Mouse (Mus musculus): Measurements from ENCODE around the gene Izumo4. TPM values are rescaled to one million over a fixed set of nuclear protein-coding genes. Genes with fewer than 3 reads are reported as not detected.

Gene Izumo4
- total RNA-seq (2021): 1 to 10 TPM; 2.6 to 3.0 TPM
- long read RNA-seq, experiment 1: 0 reads
- long read RNA-seq, experiment 2, partial matches to known transcripts: 0 of 2 reads
- long read RNA-seq, experiment 2, other reads (novel, unspliced or antisense): 2 of 2 reads

GRCm38 (mm10) chr10:80701721-80702535 lies at the start of gene Izumo4, which contains the start of gene Mob3a:
Gene Izumo4 (plus strand): TSS chr10:80702184.
Gene Mob3a (minus strand): TSS chr10:80701977.
- TF ChIP-seq CTCF (IDR thresholded peaks at IDR 0.05): no peak

GRCm38 (mm10) chr10:80653156-80653720 lies 48.7 kb upstream of the Izumo4 start:
- H3K4me3 ChIP-seq: no peak overlapping the region
- no peak for TF ChIP-seq CTCF (IDR thresholded peaks at IDR 0.05)
- intact Hi-C loops (cut with DNase I): no loop called here
- peak overlapping the region; percentile 64 for H3K27ac ChIP-seq
- no peak for DNase-seq

More at GRCm38 (mm10) chr10:80701721-80702535, at the start of gene Izumo4, which contains the start of gene Mob3a:
- H3K27ac ChIP-seq: peak within 1 kb of the TSS; percentile 94
- peak within 1 kb of the TSS; percentile 85 for H3K4me3 ChIP-seq
- DNase-seq: peak; percentile 100
- intact Hi-C loops (cut with DNase I): loop anchor here (2.0 to 10.0 kb wide), 2 partner anchors 21 to 297 kb away; partner anchors contain the start of gene Uqcr11

- intact Hi-C loops (cut with DNase I): loop anchor here (2.0 kb wide), 1 partner anchor 26 kb away; no protein-coding TSS in a partner anchor
- Histone ChIP-seq H3K4me3 (peak overlapping the region; percentile 29), H3K27ac (peak overlapping the region; percentile 20; the same call in 1 of the 2 replicates)
- DNase-seq: no peak
- TF ChIP-seq CTCF (IDR thresholded peaks at IDR 0.05): no peak
Observed at GRCm38 (mm10) chr10:80654866-80655265, 47.1 kb upstream of the Izumo4 start.

GRCm38 (mm10) chr10:80655406-80656129 lies 46.4 kb upstream of the Izumo4 start:
- Histone ChIP-seq H3K27ac (peak overlapping the region; percentile 91), H3K4me3 (peak overlapping the region; percentile 93)
- intact Hi-C loops (cut with DNase I): loop anchor here (2.0 kb wide), 1 partner anchor 27 kb away; no protein-coding TSS in a partner anchor
- DNase-seq: no peak
- TF ChIP-seq CTCF (IDR thresholded peaks at IDR 0.05): no peak

- Histone ChIP-seq H3K27ac (peak overlapping the region; percentile 91), H3K4me3 (peak overlapping the region; percentile 93)
- intact Hi-C loops (cut with DNase I): no loop called here
Observed at GRCm38 (mm10) chr10:80656130-80656862, 45.7 kb upstream of the Izumo4 start.

GRCm38 (mm10) chr10:80656863-80657623 lies 44.9 kb upstream of the Izumo4 start, which contains the start of gene Btbd2:
Gene Btbd2 (minus strand): TSS chr10:80657071.
- peak within 1 kb of the TSS; percentile 91 for H3K27ac ChIP-seq
- intact Hi-C loops (cut with DNase I): no loop called here
- DNase-seq: no peak
- TF ChIP-seq CTCF (IDR thresholded peaks at IDR 0.05): no peak
- H3K4me3 ChIP-seq: peak within 1 kb of the TSS; percentile 93

More at GRCm38 (mm10) chr10:80656130-80656862, 45.7 kb upstream of the Izumo4 start:
- no peak for TF ChIP-seq CTCF (IDR thresholded peaks at IDR 0.05)
- peak; percentile 98 for DNase-seq

GRCm38 (mm10) chr10:80658194-80658840 lies 43.7 kb upstream of the Izumo4 start:
- Histone ChIP-seq H3K27ac (peak overlapping the region; percentile 83), H3K4me3 (no peak overlapping the region)
- DNase-seq: no peak
- no peak for TF ChIP-seq CTCF (IDR thresholded peaks at IDR 0.05)
- intact Hi-C loops (cut with DNase I): no loop called here

GRCm38 (mm10) chr10:80658841-80659202 lies 43.2 kb upstream of the Izumo4 start:
- peak overlapping the region; percentile 68 for H3K4me3 ChIP-seq
- peak overlapping the region; percentile 83 for H3K27ac ChIP-seq
- intact Hi-C loops (cut with DNase I): loop anchor here (1.0 kb wide), 1 partner anchor 25 kb away; no protein-coding TSS in a partner anchor
- TF ChIP-seq CTCF (IDR thresholded peaks at IDR 0.05): no peak
- no peak for DNase-seq

- peak overlapping the region; percentile 68 for H3K4me3 ChIP-seq
- DNase-seq: peak; percentile 79
- intact Hi-C loops (cut with DNase I): loop anchor here (1.0 kb wide), 1 partner anchor 25 kb away; no protein-coding TSS in a partner anchor
- peak overlapping the region; percentile 83 for H3K27ac ChIP-seq
- peak; percentile 96 for TF ChIP-seq CTCF (IDR thresholded peaks at IDR 0.05)
Observed at GRCm38 (mm10) chr10:80659213-80659612, 42.8 kb upstream of the Izumo4 start.

GRCm38 (mm10) chr10:80661149-80661548 lies 40.8 kb upstream of the Izumo4 start:
- H3K27ac ChIP-seq: peak overlapping the region; percentile 50
- peak; percentile 72 for TF ChIP-seq CTCF (IDR thresholded peaks at IDR 0.05)
- peak; percentile 66 for DNase-seq
- intact Hi-C loops (cut with DNase I): no loop called here
- H3K4me3 ChIP-seq: no peak overlapping the region
